Mouse (Mus musculus): ENCODE results near the gene Rab17.

DNA sequence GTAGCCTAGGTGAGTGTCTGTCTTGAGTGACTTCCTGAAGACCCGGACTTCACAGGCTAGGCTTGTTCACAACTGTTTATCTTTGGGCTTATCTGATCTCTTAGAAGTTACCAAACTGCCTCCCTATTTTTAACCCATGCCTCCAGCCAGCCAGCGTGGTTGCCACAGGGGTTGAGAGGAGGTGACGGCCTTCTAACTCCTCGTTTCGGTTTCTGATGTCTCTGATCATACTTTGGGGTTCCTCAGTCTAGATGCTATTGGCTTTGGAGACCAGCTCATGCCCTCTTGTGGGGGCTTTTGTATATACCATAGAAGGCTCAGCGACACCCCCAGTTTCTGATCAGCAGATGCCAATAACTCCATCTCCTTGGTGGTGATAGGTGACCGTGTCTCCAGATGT lies 40.8 kb upstream of the Rab17 start:
- no peak for TF ChIP-seq CTCF (IDR thresholded peaks at IDR 0.05; ENCODE audit: control insufficient read depth, insufficient read depth, insufficient replicate concordance, low read depth, low read length)
- no peak for TF ChIP-seq POLR2A (IDR thresholded peaks at IDR 0.05; ENCODE audit: control insufficient read depth, low read depth, low read length)
